Mouse (Mus musculus): ENCODE measurements around the gene Fchsd2. TPM values are rescaled to one million over a fixed set of nuclear protein-coding genes. Genes with fewer than 3 reads are reported as not detected.

Fchsd2 gene
- polyA plus RNA-seq, 1 experiment from 2014 or later, result 36.8 TPM

DNA sequence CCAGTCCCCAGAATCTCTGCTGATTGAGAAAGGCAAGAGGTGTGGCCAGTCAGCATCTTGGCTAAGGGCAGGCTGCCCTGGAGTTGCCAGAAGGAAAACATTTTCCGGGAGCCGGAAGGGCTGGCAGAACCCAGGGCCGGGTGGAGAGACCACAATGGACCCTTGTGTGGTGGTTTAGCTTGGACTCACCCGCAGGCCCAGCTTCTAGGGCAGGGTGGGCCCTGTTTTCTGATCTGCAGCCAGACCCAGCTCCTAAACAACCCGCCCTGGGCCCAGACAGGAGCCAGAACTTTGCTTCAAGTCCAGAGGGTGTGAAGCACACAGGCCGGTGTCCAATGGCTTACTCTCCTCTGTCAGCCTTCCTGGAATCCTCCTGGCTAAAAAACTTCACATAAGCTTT, 30.4 kb upstream of the Fchsd2 start:
- Histone ChIP-seq H3K4me3 (no peak overlapping the region), H3K36me3 (no peaks in the 10 kb centered on the region), H3K9me3 (no peaks in the 10 kb centered on the region), H3K4me2 (no peak overlapping the region), H3K27me3 (no peaks in the 10 kb centered on the region), H3K4me1 (replicated peaks) (peaks cover 8% of the 10 kb centered on the region), H3K9ac (no peak overlapping the region), H3K27ac (replicated peaks) (no peak overlapping the region)
- 82% methylated on average over 6 of the region's 6 CpGs for WGBS
- ATAC-seq (ENCODE audit: low read depth), result no peak

DNA sequence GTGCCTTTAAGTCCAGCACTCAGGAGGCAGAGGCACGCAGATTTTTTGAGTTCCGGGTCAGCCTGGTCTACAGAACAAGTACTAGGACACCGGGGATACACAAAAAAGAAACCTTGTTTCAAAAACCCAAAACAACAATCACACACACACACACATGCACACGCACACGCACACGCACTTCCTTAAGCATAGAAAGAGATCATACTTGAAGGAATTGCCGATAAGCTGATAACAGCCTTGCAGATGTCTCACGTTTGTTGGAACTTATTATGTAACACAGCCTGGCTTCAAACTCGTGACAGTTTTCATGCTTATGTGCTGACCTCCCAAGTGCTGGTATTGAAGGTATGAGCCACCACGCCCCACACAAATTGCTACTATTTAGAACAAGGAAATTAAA, 29.1 kb upstream of the Fchsd2 start:
- no peaks in the 10 kb centered on the region for H3K9me3 ChIP-seq
- H3K27ac ChIP-seq (replicated peaks), result no peak overlapping the region
- H3K9ac ChIP-seq, result no peak overlapping the region
- no peak for ATAC-seq (ENCODE audit: low read depth)
- H3K36me3 ChIP-seq, result no peaks in the 10 kb centered on the region
- peaks cover 4% of the 10 kb centered on the region; the same call in 1 of the 2 replicates for H3K4me1 ChIP-seq (replicated peaks)
- 93% methylated on average over 10 of the region's 10 CpGs for WGBS
- H3K27me3 ChIP-seq, result no peaks in the 10 kb centered on the region
- no peak overlapping the region for H3K4me2 ChIP-seq
- no peak overlapping the region for H3K4me3 ChIP-seq

GRCm38 (mm10) chr7:101064697-101065688, 27.7 kb upstream of the Fchsd2 start:
- no peak overlapping the region for H3K4me2 ChIP-seq
- H3K4me3 ChIP-seq, result no peak overlapping the region
- WGBS, result 90% methylated on average over 7 of the region's 7 CpGs
- H3K27me3 ChIP-seq, result no peaks in the 10 kb centered on the region
- H3K9ac ChIP-seq, result no peak overlapping the region
- no peak overlapping the region for H3K27ac ChIP-seq (replicated peaks)
- no peaks in the 10 kb centered on the region for H3K36me3 ChIP-seq
- H3K4me1 ChIP-seq (replicated peaks), result peaks cover 4% of the 10 kb centered on the region; the same call in 1 of the 2 replicates
- H3K9me3 ChIP-seq, result no peaks in the 10 kb centered on the region
- ATAC-seq (ENCODE audit: low read depth), result no peak

DNA sequence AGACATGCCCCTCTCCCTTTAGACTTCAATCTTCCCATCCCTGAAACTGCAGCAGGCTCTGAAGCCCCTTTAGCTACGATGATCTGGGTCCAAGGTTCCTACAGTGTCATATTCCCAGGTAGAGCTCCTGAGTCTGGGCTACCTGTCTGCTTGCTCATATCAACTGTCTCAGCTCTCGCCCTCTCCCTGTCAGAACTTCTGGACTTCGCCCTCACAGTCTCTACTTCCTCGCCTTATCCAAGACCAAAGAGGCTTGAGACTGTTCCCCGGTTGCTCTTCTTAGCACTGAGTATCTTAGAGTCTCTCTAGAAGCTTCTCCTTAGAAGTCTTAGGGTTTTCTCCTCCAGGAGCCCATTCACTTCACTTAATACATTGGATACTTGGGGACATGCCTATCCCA, 26.7 kb upstream of the Fchsd2 start:
- Histone ChIP-seq H3K4me1 (replicated peaks) (peaks cover 4% of the 10 kb centered on the region; the same call in 1 of the 2 replicates), H3K27ac (replicated peaks) (no peak overlapping the region), H3K4me2 (no peak overlapping the region), H3K9ac (no peak overlapping the region), H3K4me3 (no peak overlapping the region), H3K27me3 (no peaks in the 10 kb centered on the region), H3K9me3 (no peaks in the 10 kb centered on the region), H3K36me3 (no peaks in the 10 kb centered on the region)
- 91% methylated on average over 5 of the region's 5 CpGs for whole genome bisulfite sequencing
- ATAC-seq (ENCODE audit: low read depth), result no peak

DNA sequence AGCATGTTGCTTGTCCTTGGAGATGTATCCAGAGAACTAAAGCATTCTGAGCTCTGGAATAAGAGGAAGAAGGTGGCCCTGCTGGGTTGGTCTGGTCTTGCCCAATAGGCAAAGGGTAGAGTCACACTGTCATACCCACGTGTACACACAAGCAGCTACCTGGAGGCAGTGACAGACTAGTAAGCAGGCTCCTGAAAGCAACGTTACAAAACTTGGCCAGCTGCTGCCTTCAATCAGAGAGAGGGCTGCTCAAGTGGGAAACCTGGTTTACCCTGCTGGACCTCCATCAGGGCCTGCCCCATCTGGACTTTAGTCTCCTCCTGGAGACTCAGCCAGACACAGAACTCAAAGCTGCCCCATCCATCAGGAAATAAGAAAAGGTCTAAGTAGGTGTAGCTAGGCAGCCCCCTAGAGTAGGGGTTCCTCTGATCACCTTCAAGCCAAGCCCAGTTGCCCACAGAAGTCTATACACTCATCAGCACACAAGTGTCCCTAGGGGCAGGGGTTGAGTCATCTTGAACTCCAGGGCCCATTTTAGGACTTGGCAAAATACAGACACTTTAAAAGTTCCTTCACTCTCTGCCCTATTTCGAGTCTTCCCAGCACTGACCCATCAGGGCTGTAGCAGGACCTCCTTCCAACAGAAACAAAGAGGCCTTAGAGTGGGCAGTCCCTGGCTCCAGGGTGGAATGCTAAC, 25.9 kb upstream of the Fchsd2 start:
- Histone ChIP-seq H3K9ac (no peak overlapping the region), H3K4me1 (replicated peaks) (no peaks in the 10 kb centered on the region), H3K27me3 (no peaks in the 10 kb centered on the region), H3K27ac (replicated peaks) (no peak overlapping the region), H3K9me3 (no peaks in the 10 kb centered on the region), H3K4me3 (no peak overlapping the region), H3K4me2 (no peak overlapping the region), H3K36me3 (no peaks in the 10 kb centered on the region)
- WGBS, result 81% methylated on average over 3 of the region's 3 CpGs
- ATAC-seq (ENCODE audit: low read depth), result no peak

DNA sequence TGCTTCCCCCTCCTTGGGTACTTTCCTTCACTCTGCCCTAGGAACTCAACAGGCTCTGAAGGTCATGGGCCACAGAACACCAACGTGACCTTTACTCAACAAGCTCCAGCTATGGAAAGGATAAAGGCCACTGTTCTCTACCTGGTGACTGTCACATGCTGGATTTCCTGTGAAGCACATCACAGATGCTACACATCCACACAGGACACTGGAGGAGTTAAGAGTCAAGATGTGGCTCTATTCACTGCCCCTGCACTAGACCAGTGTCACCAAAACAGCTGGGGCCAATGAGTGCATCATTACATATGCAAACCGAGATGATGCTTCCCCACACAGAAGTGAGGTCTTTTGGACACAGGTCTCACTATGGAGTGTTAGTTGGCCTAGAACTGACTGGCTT, 25.1 kb upstream of the Fchsd2 start:
- no peak overlapping the region for H3K9ac ChIP-seq
- no peak for ATAC-seq (ENCODE audit: low read depth)
- WGBS, result 87% methylated on average over 2 of the region's 2 CpGs
- H3K36me3 ChIP-seq, result no peaks in the 10 kb centered on the region
- H3K9me3 ChIP-seq, result no peaks in the 10 kb centered on the region
- no peak overlapping the region for H3K4me2 ChIP-seq
- H3K27ac ChIP-seq (replicated peaks), result no peak overlapping the region
- no peaks in the 10 kb centered on the region for H3K27me3 ChIP-seq
- no peaks in the 10 kb centered on the region for H3K4me1 ChIP-seq (replicated peaks)
- no peak overlapping the region for H3K4me3 ChIP-seq

- H3K4me3 ChIP-seq, result no peak overlapping the region
- 83% methylated on average over 6 of the region's 6 CpGs for WGBS
- no peaks in the 10 kb centered on the region for H3K36me3 ChIP-seq
- H3K9ac ChIP-seq, result no peak overlapping the region
- no peaks in the 10 kb centered on the region for H3K9me3 ChIP-seq
- no peak overlapping the region for H3K4me2 ChIP-seq
- H3K27me3 ChIP-seq, result no peaks in the 10 kb centered on the region
- H3K4me1 ChIP-seq (replicated peaks), result no peaks in the 10 kb centered on the region
- ATAC-seq (ENCODE audit: low read depth), result no peak
- no peak overlapping the region for H3K27ac ChIP-seq (replicated peaks)
Observed at GRCm38 (mm10) chr7:101069271-101069670, 23.4 kb upstream of the Fchsd2 start.

- Histone ChIP-seq H3K36me3 (no peaks in the 10 kb centered on the region), H3K27me3 (no peaks in the 10 kb centered on the region), H3K9ac (no peak overlapping the region), H3K4me3 (no peak overlapping the region), H3K27ac (replicated peaks) (no peak overlapping the region), H3K4me2 (no peak overlapping the region), H3K9me3 (no peaks in the 10 kb centered on the region), H3K4me1 (replicated peaks) (no peaks in the 10 kb centered on the region)
- ATAC-seq (ENCODE audit: low read depth), result no peak
- WGBS, result 51% methylated on average over 4 of the region's 4 CpGs
Observed at GRCm38 (mm10) chr7:101070406-101070805, 22.3 kb upstream of the Fchsd2 start.

DNA sequence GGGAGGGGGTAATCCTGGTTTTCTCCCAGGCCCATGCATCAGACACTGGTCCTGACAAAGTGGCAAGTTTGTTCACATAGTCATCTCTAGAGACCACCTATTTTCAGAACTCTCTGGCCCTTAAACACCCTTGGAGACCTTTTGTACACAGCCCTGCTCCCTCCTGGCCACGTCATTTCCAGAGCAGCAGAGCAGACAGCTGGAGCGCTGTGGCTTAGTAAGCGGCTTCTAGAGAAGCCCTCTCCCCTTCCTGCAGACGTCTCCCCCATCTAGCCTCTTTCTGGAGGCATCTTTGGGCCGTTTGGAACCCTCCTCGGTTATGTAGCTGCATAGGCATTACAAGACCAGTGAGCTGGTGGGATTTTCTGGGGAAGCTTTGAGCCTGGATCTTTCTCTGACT, 21.6 kb upstream of the Fchsd2 start:
- H3K9ac ChIP-seq, result no peak overlapping the region
- no peaks in the 10 kb centered on the region for H3K4me1 ChIP-seq (replicated peaks)
- no peak overlapping the region for H3K4me3 ChIP-seq
- no peaks in the 10 kb centered on the region for H3K9me3 ChIP-seq
- no peak for ATAC-seq (ENCODE audit: low read depth)
- no peak overlapping the region for H3K27ac ChIP-seq (replicated peaks)
- H3K4me2 ChIP-seq, result no peak overlapping the region
- H3K27me3 ChIP-seq, result no peaks in the 10 kb centered on the region
- 55% methylated on average over 6 of the region's 6 CpGs for WGBS
- no peaks in the 10 kb centered on the region for H3K36me3 ChIP-seq

DNA sequence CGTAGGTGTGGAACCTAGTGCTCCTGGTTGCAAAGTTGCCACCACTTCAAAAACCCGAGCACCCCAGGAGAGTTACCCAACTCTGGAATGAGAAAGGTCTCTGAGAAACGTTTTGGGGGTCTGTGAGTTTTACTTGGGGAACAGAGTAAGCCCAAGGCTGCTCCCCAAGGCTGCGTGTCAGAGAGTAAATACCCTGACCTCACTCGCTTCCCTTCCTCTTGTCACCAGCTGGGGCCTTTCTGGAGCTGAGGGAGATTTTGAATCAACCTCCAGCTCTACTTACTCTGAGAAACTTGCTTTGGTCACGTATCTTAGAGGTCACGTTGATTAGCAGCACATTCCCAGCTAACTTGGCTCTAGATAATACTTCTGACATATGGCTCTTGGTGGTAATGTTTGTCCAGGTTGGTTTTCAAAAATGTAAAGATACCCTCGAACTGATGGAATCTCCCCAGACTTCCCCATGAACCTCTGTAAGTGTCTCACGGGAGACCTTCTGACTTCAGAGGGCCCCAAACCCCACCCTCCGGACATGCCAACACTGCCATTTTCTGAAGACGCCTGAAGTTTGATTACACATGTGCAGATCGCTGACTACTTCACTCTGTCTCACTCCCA, 20.4 kb upstream of the Fchsd2 start:
- Histone ChIP-seq H3K4me3 (no peak overlapping the region), H3K36me3 (no peaks in the 10 kb centered on the region)
- 83% methylated on average over 12 of the region's 12 CpGs for WGBS

GRCm38 (mm10) chr7:101074170-101074767, 18.4 kb upstream of the Fchsd2 start:
- H3K4me1 ChIP-seq (replicated peaks), result no peaks in the 10 kb centered on the region
- no peaks in the 10 kb centered on the region for H3K36me3 ChIP-seq
- no peak overlapping the region for H3K27ac ChIP-seq (replicated peaks)
- H3K9me3 ChIP-seq, result no peaks in the 10 kb centered on the region
- WGBS, result 69% methylated on average over 8 of the region's 8 CpGs
- no peaks in the 10 kb centered on the region for H3K27me3 ChIP-seq
- no peak overlapping the region for H3K9ac ChIP-seq
- H3K4me2 ChIP-seq, result no peak overlapping the region
- ATAC-seq (ENCODE audit: low read depth), result no peak
- no peak overlapping the region for H3K4me3 ChIP-seq

More for the DNA sequence above, 20.4 kb upstream of the Fchsd2 start:
- Histone ChIP-seq H3K27me3 (no peaks in the 10 kb centered on the region), H3K9me3 (no peaks in the 10 kb centered on the region), H3K4me1 (replicated peaks) (no peaks in the 10 kb centered on the region), H3K9ac (no peak overlapping the region), H3K27ac (replicated peaks) (no peak overlapping the region), H3K4me2 (no peak overlapping the region)
- no peak for ATAC-seq (ENCODE audit: low read depth)

All from neural tube, embryonic 13.5 days (tissue).